Mouse (Mus musculus) G1E (cell line): Measurements from ENCODE around the gene Lama2.

Experiments used
- CTCF ChIP-seq: IDR thresholded peaks from 2 replicates; pipeline ENCODE4 v1.5.1; 2012; ENCODE audit warnings: low read depth, low read length, inconsistent platforms, mixed read lengths
- GATA1 ChIP-seq: IDR thresholded peaks from 2 replicates; pipeline ENCODE4 v1.6.1; 2012; ENCODE audit warnings: borderline replicate concordance, low read length, inconsistent platforms, mixed read lengths
- GATA2 ChIP-seq: IDR thresholded peaks from 2 replicates; pipeline ENCODE4 v1.6.1; 2012; ENCODE audit warnings: low read depth, low read length, inconsistent platforms, borderline replicate concordance
- POLR2AphosphoS5 ChIP-seq: IDR thresholded peaks from 2 replicates; pipeline ENCODE4 v1.6.1; 2012; ENCODE audit warnings: low read depth, low read length, inconsistent platforms; ENCODE audit not compliant: insufficient replicate concordance
- TAL1 ChIP-seq: conservative IDR thresholded peaks from 2 replicates; pipeline ENCODE4 v1.6.1; 2012; ENCODE audit warnings: low read depth, low read length, inconsistent platforms, mixed read lengths

DNA sequence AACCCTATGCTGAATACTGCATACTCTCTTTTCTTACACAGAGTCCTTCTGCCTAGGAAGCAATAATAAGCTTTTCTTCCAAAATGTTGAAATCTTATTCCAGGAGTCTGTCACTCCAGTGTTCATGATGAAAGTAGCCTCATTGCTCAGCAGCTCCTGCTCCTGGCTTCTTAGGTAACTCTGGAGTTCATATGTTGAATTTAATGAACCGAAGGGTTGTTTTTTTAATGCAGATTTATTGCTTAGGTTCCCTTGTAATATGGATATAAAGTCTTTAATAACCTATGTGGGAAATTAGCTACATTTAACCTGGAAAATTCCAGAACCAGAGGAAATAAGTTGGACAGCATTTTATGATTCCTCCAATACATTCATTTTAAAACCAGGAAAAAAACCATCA, 636.0 kb downstream of the Lama2 start:
- TF ChIP-seq POLR2AphosphoS5 (no peak), GATA2 (no peak), CTCF (no peak), GATA1 (no peak), TAL1 (no peak)
